Mouse (Mus musculus) kidney, postnatal 0 days (tissue): ENCODE data around the gene Akap7. TPM values are rescaled to one million over a fixed set of nuclear protein-coding genes. Genes with fewer than 3 reads are reported as not detected.

Source experiments
- ATAC-seq: fragments of 200-750 bp; cut with Nextera tagmentation; replicated peaks from 2 replicates; pipeline ENCODE4 v1.8.0; 2017; ENCODE audit warnings: low read depth, moderate number of reproducible peaks, moderate TSS enrichment, moderate library complexity; ENCODE audit not compliant: low FRiP score
- DNase-seq: peaks from one replicate; pipeline ENCODE4 v3.0.0-alpha.2; 2016; ENCODE audit warnings: low spot score
- H3K27ac ChIP-seq: fragments of 300-500 bp; sonication (generic); 2 replicates; pipeline ENCODE4 v1.5.1; 2014; ENCODE audit warnings: mild to moderate bottlenecking
- H3K27me3 ChIP-seq: fragments of 300-500 bp; sonication (generic); 2 replicates; pipeline ENCODE4 v1.6.1; 2014; ENCODE audit warnings: low read length, mixed read lengths; ENCODE audit not compliant: insufficient read depth
- H3K36me3 ChIP-seq: fragments of 300-500 bp; sonication (generic); 2 replicates; pipeline ENCODE4 v1.6.1; 2014; ENCODE audit warnings: low read length, mixed read lengths; ENCODE audit not compliant: insufficient read depth
- H3K4me1 ChIP-seq: fragments of 300-500 bp; sonication (generic); replicated peaks from 2 replicates; pipeline ENCODE4 v1.6.1; 2014; ENCODE audit warnings: antibody characterized with exemption, low read length, mixed read lengths; ENCODE audit not compliant: insufficient read depth
- H3K4me2 ChIP-seq: fragments of 300-500 bp; sonication (generic); 2 replicates; pipeline ENCODE4 v1.6.1; 2014; ENCODE audit warnings: mild to moderate bottlenecking, low read length, moderate library complexity, mixed read lengths
- H3K4me3 ChIP-seq: fragments of 300-500 bp; sonication (generic); replicated peaks from 2 replicates; pipeline ENCODE4 v1.5.1; 2014; ENCODE audit warnings: low read depth, low read length
- H3K9ac ChIP-seq: fragments of 300-500 bp; sonication (generic); 2 replicates; pipeline ENCODE4 v1.6.1; 2014; ENCODE audit warnings: low read depth, low read length
- H3K9me3 ChIP-seq: fragments of 300-500 bp; sonication (generic); replicated peaks from 2 replicates; pipeline ENCODE4 v1.6.1; 2016; ENCODE audit warnings: low read length, inconsistent platforms, mixed read lengths
- CTCF ChIP-seq: IDR thresholded peaks from 2 replicates; pipeline ENCODE4 v1.5.1; 2016; ENCODE audit warnings: antibody characterized with exemption, low read depth, mild to moderate bottlenecking, moderate library complexity
- WGBS: fragments of 180-500 bp; shearing (Covaris S2); extraction: QIAGEN DNeasy Blood & Tissue Kit; methylation state at CpG from one replicate; pipeline ENCODE4 v1.1.7; 2014; 5-methylcytosine and 5-hydroxymethylcytosine counted together
- polyA plus RNA-seq: library from polyadenylated mRNA; unstranded; fragments of >200 nt; fragmentation: Nextera tagmentation; extraction: Ambion mirVana; gene quantifications from 2 replicates; pipeline ENCODE4 v1.2.1, GENCODE M21; 2015

The Akap7 gene
- polyA plus RNA-seq, 1 experiment from 2014 or later = 40.3 TPM

DNA sequence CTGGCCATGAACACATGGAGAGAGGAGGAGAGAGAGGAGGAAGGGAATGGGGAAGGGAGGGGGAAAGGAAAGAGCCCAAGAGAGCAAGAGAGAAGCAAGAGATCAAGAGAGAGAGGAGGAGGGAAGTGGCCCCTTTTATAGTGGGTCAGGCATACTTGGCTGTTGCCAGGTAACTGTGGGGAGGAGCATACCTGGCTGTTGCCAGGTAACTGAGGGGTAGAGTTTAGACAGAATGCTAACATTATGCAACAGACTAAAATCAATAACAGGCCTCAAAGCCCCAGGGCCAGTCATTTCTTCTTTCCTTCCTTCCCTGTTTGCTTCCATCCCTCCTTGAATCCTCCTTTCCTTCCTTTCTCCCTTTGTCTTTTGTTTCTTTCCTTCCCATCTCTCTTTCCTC, 10.0 kb upstream of the Akap7 start:
- Histone ChIP-seq H3K9me3 (no peaks in the 10 kb centered on the region), H3K36me3 (no peaks in the 10 kb centered on the region), H3K27me3 (no peaks in the 10 kb centered on the region), H3K4me2 (no peak overlapping the region), H3K4me3 (no peak overlapping the region), H3K4me1 (no peaks in the 10 kb centered on the region), H3K9ac (no peak overlapping the region), H3K27ac (no peak overlapping the region)
- ATAC-seq = no peak
- DNase-seq = no peak
- no peak for TF ChIP-seq CTCF

DNA sequence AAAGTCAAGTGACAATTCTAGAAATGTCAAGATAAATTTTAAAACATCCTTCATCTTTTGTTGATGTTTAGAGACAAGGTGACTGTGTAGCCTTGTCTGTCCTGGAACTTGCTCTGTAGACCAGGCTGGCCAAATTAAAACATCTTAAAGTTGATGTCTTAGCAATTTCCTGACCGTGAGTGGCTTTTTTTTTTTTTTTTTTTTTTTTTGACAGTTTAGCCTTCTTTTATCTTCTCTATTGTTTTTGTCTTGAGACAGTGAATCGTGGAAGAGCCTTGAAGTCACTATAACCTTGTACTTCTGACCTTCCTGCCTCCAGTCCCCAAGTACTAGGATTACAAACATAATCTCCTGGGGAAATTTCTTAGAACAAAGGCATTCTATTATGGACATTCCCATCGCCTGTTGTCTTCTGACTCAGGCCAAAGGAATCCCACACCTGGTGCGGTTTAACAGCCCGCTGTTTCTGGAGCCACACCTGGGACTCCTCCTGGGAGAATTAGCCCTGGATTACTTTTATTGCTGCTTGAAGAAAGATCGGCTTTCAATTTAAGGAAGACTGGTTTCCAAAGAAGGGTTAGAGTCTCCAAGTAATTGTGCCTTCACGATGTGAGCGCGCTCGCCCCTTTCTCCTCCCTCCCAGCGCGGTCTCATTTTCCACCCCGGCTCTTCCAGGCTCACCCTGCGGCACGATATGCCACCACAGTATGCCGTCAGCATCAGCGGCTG, 6.3 kb upstream of the Akap7 start:
- ATAC-seq (no peak), DNase-seq (peak; percentile 19)
- Histone ChIP-seq H3K36me3 (no peaks in the 10 kb centered on the region), H3K4me2 (peak overlapping the region; percentile 38), H3K9ac (no peak overlapping the region), H3K4me3 (no peak overlapping the region), H3K27me3 (no peaks in the 10 kb centered on the region), H3K4me1 (no peaks in the 10 kb centered on the region), H3K27ac (no peak overlapping the region), H3K9me3 (no peaks in the 10 kb centered on the region)
- WGBS = 10% methylated on average over 17 of the region's 17 CpGs
- TF ChIP-seq CTCF = no peak

DNA sequence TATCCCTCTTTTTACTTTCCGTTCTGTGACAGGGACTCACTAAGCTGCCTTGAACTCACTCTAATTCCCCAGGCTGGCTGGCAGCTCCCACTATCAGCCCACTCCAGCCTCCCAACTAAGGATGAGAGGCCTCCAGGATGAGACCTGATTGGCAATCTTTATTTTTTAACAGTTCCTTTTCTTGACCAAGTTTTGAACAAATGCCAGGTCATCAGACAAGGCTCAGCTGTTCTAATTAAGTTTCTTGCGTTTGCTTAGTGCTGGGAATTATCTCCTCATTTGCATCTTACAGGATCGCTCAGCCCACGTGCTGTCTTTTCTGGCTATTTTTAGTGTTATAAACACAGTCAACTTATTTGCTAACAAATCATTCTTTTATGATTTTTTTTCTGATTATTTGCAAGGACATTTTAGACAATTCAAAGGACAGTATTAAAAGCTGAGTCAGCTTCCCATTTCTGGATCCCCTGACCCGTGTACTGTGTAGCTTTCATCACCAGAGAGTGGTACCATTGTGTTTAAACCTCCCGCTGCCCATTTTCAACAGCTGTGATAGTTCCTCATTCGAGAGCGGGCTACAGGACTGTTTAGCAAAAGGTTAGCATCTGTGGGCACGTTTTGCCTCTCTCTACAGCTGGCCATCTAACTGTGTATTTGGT, 4.0 kb upstream of the Akap7 start:
- Histone ChIP-seq H3K27me3 (no peaks in the 10 kb centered on the region), H3K9ac (no peak overlapping the region), H3K4me3 (no peak overlapping the region), H3K9me3 (no peaks in the 10 kb centered on the region), H3K27ac (no peak overlapping the region), H3K4me1 (no peaks in the 10 kb centered on the region), H3K36me3 (no peaks in the 10 kb centered on the region), H3K4me2 (no peak overlapping the region)
- peak; percentile 39 for DNase-seq
- TF ChIP-seq CTCF = no peak
- WGBS = 63% methylated on average over 9 of the region's 9 CpGs
- no peak for ATAC-seq

DNA sequence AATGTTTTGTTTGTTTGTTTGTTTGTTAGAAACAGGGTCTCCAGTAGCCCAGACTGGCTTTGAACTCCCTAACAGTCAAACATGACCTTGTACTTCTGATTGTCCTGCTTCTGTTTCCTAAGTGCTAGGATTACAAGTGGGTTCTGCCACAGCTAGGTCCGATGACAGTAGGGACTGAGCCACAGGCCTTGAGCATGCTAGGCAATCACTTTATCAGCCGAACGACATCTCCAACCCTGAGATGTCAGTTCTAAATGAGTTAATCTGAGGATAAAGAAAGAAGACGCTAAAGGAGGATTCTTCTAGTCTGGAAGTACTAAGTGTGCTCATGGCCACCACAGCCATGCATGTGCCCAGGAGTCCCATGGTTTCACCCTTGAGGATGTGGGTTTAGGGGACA, 3.1 kb upstream of the Akap7 start:
- Histone ChIP-seq H3K4me2 (no peak overlapping the region), H3K36me3 (no peaks in the 10 kb centered on the region), H3K27me3 (no peaks in the 10 kb centered on the region), H3K9ac (no peak overlapping the region), H3K4me3 (no peak overlapping the region), H3K27ac (no peak overlapping the region), H3K4me1 (no peaks in the 10 kb centered on the region), H3K9me3 (no peaks in the 10 kb centered on the region)
- no peak for DNase-seq
- no peak for TF ChIP-seq CTCF
- no peak for ATAC-seq
- 86% methylated on average over 4 of the region's 4 CpGs for WGBS

DNA sequence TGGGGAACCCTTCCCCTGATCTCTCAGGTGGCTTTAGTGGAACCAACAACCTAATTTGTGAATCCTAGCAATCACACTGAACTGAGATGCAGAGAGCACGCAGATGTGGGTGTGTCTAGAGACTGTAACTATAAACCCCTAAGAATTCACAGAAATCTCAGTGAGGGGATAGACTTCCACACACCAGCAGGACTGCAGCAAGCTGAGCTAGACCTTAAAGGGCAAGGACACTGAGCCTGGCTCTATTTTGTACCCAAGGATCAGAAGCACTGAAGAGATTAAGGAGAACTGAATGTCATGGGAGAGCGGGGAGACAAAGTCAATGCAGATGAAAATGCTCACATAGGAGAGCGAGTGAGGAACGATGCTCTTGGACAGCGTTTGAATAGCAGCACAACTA, 2.3 kb upstream of the Akap7 start:
- Histone ChIP-seq H3K27ac (no peak overlapping the region), H3K4me2 (no peak overlapping the region), H3K4me3 (no peak overlapping the region), H3K36me3 (no peaks in the 10 kb centered on the region), H3K9ac (no peak overlapping the region), H3K27me3 (no peaks in the 10 kb centered on the region), H3K9me3 (no peaks in the 10 kb centered on the region), H3K4me1 (no peaks in the 10 kb centered on the region)
- TF ChIP-seq CTCF = no peak
- 85% methylated on average over 5 of the region's 5 CpGs for WGBS
- no peak for ATAC-seq
- no peak for DNase-seq

DNA sequence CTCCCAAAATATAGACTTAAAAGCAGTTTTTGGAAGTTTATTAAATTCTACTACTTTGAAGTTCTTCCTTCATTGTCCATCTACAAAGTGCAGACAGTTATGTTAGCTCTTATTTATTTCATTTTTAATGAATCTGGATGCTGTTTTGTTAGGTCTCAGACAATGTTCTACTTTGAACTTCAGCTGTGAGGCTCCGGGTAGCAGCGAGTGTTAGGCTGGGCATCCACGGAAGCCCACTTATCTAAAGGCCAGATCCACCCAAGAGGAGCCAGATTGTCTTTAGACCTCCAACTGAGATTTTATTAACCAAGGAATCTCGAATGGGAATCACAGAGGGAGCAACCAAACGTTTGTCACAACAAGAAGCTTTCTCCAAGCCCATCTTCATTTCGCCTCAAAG, 2.5 kb downstream of the Akap7 start:
- H3K27me3 ChIP-seq = no peaks in the 10 kb centered on the region
- H3K4me1 ChIP-seq = no peaks in the 10 kb centered on the region
- no peak overlapping the region for H3K4me2 ChIP-seq
- DNase-seq (peak; percentile 53), ATAC-seq (no peak; the same call in 1 of the 2 replicates)
- no peak overlapping the region for H3K4me3 ChIP-seq
- no peak overlapping the region for H3K27ac ChIP-seq
- WGBS = 64% methylated on average over 6 of the region's 6 CpGs
- no peak for TF ChIP-seq CTCF
- H3K9ac ChIP-seq = no peak overlapping the region
- H3K9me3 ChIP-seq = no peaks in the 10 kb centered on the region
- no peaks in the 10 kb centered on the region for H3K36me3 ChIP-seq
